In the genomic region with DNA sequence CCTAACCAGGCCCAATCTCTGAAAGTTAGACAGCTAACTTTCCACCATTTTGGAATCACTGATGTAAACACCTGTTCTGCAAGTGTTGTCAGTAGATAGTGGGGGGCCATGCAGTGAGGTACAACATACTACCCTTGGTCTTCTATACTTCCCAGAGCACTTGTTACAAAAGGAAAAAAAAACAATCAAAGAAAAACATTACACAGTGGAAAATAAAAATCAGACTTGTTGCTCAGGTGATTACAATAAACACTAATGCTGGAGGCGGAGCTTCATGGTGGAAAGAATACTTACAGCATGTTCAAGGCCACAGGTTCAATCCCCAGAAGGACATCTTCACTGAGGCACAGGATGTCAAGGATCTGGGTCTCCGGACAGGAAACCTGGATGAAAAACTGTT, we compare ENCODE assay signal across 17 mouse cellular contexts. TPM values are rescaled to one million over a fixed set of nuclear protein-coding genes. Genes with fewer than 3 reads are reported as not detected.
DNase-seq lines count a peak whose midpoint lies in the region; ATAC-seq and TF ChIP-seq lines count a peak whose summit lies in the region.
"Had no signal": no experiment of that assay in that cellular context is flagged by ENCODE, and none has a peak within 500 bp of the region (broad histone marks: within the 10 kb centered on the region; RNA-seq: fewer than 3 reads in every experiment).

No protein-coding gene starts in this region.

- H3K36me3 ChIP-seq in heart, embryonic 15.5 days = peaks cover 17% of the 10 kb centered on the region; the same call in 1 of the 2 replicates
- H3K36me3 ChIP-seq in CH12.LX (replicated peaks in 1 of 2; ENCODE audit: control insufficient read depth in 1 of 2, insufficient read depth in 1 of 2, low read length in 1 of 2) = peaks cover 32 to 48% of the 10 kb centered on the region in 2 experiments
- peaks cover 56% of the 10 kb centered on the region for H3K36me3 ChIP-seq in liver, embryonic 13.5 days

- H3K4me3 ChIP-seq in heart, embryonic 15.5 days = no peak overlapping the region
- no peak overlapping the region for H3K4me3 ChIP-seq in CH12.LX (replicated peaks in 1 of 3; ENCODE audit: low read depth in 2 of 3, low read length in 2 of 3, poor library complexity in 1 of 3)
- no peak overlapping the region for H3K4me3 ChIP-seq in liver, embryonic 13.5 days (replicated peaks)
- H3K4me3 ChIP-seq: forebrain, embryonic 10.5 days; limb, embryonic 12.5 days; midbrain, embryonic 10.5 days; neural tube, embryonic 12.5 days had no signal

- no peak for TF ChIP-seq RAD21 in CH12.LX (IDR thresholded peaks at IDR 0.05; ENCODE audit: low read depth, low read length)

- H3K4me1 ChIP-seq in heart, embryonic 15.5 days (replicated peaks) = peaks cover 52% of the 10 kb centered on the region
- H3K4me1 ChIP-seq in CH12.LX (ENCODE audit: control insufficient read depth in 1 of 2, insufficient read depth in 2 of 2) = peaks cover 27 to 84% of the 10 kb centered on the region in 2 experiments
- peaks cover 98% of the 10 kb centered on the region for H3K4me1 ChIP-seq in liver, embryonic 13.5 days (replicated peaks)

- no peak for TF ChIP-seq POLR2A in CH12.LX (IDR thresholded peaks at IDR 0.05; ENCODE audit: low read depth, low read length)

- dilution Hi-C loops in CH12.LX (cut with MboI; ENCODE audit: extremely low pct_ligation_motif_present, extremely low pct_unique_long_range_greater_than_20kb, low sequenced_read_pairs) = no loop called here

- in situ Hi-C loops in CH12.LX (cut with MboI; ENCODE audit: low pct_ligation_motif_present, low pct_unique_long_range_greater_than_20kb, low sequenced_read_pairs) = no loop called here

- no peak for TF ChIP-seq EP300 in CH12.LX (IDR thresholded peaks at IDR 0.05; ENCODE audit: low read length)

- no peak overlapping the region for H3K9ac ChIP-seq in heart, embryonic 15.5 days
- H3K9ac ChIP-seq in CH12.LX (ENCODE audit: insufficient read depth, low read depth) = no peak overlapping the region
- peak overlapping the region; percentile 80; the same call in 1 of the 2 replicates for H3K9ac ChIP-seq in liver, embryonic 13.5 days
- H3K9ac ChIP-seq: hindbrain, embryonic 14.5 days; limb, embryonic 12.5 days; neural tube, embryonic 12.5 days had no signal

- TF ChIP-seq CTCF in CH12.LX (conservative IDR thresholded peaks at IDR 0.05 in 1 of 2, IDR thresholded peaks at IDR 0.05 in 1 of 2; ENCODE audit: low read depth in 2 of 2, low read length in 2 of 2) = no peak

- WGBS in heart, embryonic 15.5 days = 93% methylated on average over 2 of the region's 2 CpGs
- WGBS in liver, embryonic 13.5 days (ENCODE audit: insufficient replicate concordance) = 90% methylated on average over 2 of the region's 2 CpGs

- no peak overlapping the region for H3K4me2 ChIP-seq in heart, embryonic 15.5 days
- H3K4me2 ChIP-seq in CH12.LX (ENCODE audit: insufficient read depth, low read depth, poor library complexity, severe bottlenecking) = no peak overlapping the region
- H3K4me2 ChIP-seq in liver, embryonic 13.5 days = no peak overlapping the region
- H3K4me2 ChIP-seq: hindbrain, embryonic 14.5 days; limb, embryonic 12.5 days; neural tube, embryonic 12.5 days had no signal

- 0 out of 2 replicates have a peak overlapping the region, but pooled peaks have one; percentile 92 for H3K27ac ChIP-seq in heart, embryonic 15.5 days
- H3K27ac ChIP-seq in CH12.LX (ENCODE audit: insufficient read depth, low read depth) = peak overlapping the region; percentile 93; the same call in 1 of the 2 replicates
- peak overlapping the region; percentile 99 for H3K27ac ChIP-seq in liver, embryonic 13.5 days
- H3K27ac ChIP-seq: forebrain, embryonic 10.5 days; hindbrain, embryonic 14.5 days; limb, embryonic 12.5 days; midbrain, embryonic 10.5 days; neural tube, embryonic 12.5 days had no signal

- no peak for ATAC-seq in heart, embryonic 15.5 days (replicated peaks; ENCODE audit: insufficient number of reproducible peaks, insufficient read depth, low FRiP score, low read depth)
- ATAC-seq in liver, embryonic 13.5 days (ENCODE audit: low read depth) = no peak
- ATAC-seq in megakaryocyte progenitor cell, adult 5-6 weeks (replicated peaks; ENCODE audit: poor library complexity) = no peak
- ATAC-seq: intestine, embryonic 16.5 days had no signal

- no peaks in the 10 kb centered on the region for H3K79me2 ChIP-seq in CH12.LX (replicated peaks; ENCODE audit: control insufficient read depth, extremely low read depth, insufficient read depth, poor library complexity, severe bottlenecking)

- no peaks in the 10 kb centered on the region for H3K9me3 ChIP-seq in heart, embryonic 15.5 days (replicated peaks)
- no peaks in the 10 kb centered on the region for H3K9me3 ChIP-seq in CH12.LX (replicated peaks; ENCODE audit: low read length)
- no peaks in the 10 kb centered on the region for H3K9me3 ChIP-seq in liver, embryonic 13.5 days (replicated peaks)
- H3K9me3 ChIP-seq: forebrain, embryonic 10.5 days; limb, embryonic 12.5 days; midbrain, embryonic 10.5 days; neural tube, embryonic 12.5 days had no signal

- no peak for DNase-seq in heart, adult 18-20 months
- peak; percentile 72 for DNase-seq in CD4-positive helper T cell, adult 2 months (ENCODE audit: low read depth, low spot score)
- DNase-seq in CH12.LX (ENCODE audit: extremely low read depth) = no peak
- no peak for DNase-seq in liver, embryonic 13.5 days
- DNase-seq in cerebellum, adult 11 months = no peak
- DNase-seq: cerebellum, adult 8-10 months; gastrocnemius, postnatal 25 days; lung, postnatal 10 days had no signal

- H3K27me3 ChIP-seq in heart, embryonic 15.5 days = no peaks in the 10 kb centered on the region
- H3K27me3 ChIP-seq in CH12.LX (replicated peaks) = no peaks in the 10 kb centered on the region
- H3K27me3 ChIP-seq in liver, embryonic 13.5 days = no peaks in the 10 kb centered on the region
- H3K27me3 ChIP-seq: limb, embryonic 12.5 days; neural tube, embryonic 12.5 days had no signal

TF ChIP-seq in CH12.LX, 34 proteins besides CTCF, POLR2A, EP300 and RAD21:
- TF ChIP-seq MAX (IDR thresholded peaks at IDR 0.05; ENCODE audit: low read length) (no peak), ZNF384 (IDR thresholded peaks at IDR 0.05; ENCODE audit: low read depth, low read length) (no peak), NELFE (IDR thresholded peaks at IDR 0.05; ENCODE audit: low read depth, low read length) (no peak)

RNA-seq across cellular contexts. Expression of a gene that starts 27.1 kb away (rescaled TPM):
- polyA plus RNA-seq in heart, embryonic 15.5 days (2015; fragmentation: Nextera tagmentation; extraction: Ambion mirVana) = 9.8 and 14.8 TPM in 2 replicates
- total RNA-seq in heart, adult 18-20 months (2021) = 1 to 10 TPM; 8.8 to 9.3 TPM
- total RNA-seq in CH12.LX (2012; rRNA removed) (13.9 and 16.8 TPM in 2 replicates), CH12.LX (2014; rRNA removed) (7.2 and 7.9 TPM in 2 replicates)
- 33.8 and 37.1 TPM in 2 replicates for polyA plus RNA-seq in CH12.LX (2012; ENCODE audit: insufficient read length, low read depth)
- polyA plus RNA-seq in liver, embryonic 13.5 days (2015; fragmentation: Nextera tagmentation; extraction: Ambion mirVana) = 24.2 and 31.6 TPM in 2 replicates
- 17.9 and 19.0 TPM in 2 replicates for total RNA-seq in megakaryocyte progenitor cell, adult 5-6 weeks (2015)
- total RNA-seq in megakaryocyte progenitor cell, adult 5-6 weeks (2017) = 12.8 and 15.3 TPM in 2 replicates

RNA-seq across cellular contexts. Expression of a gene that starts 32.7 kb away (rescaled TPM):
- not detected in 2 replicates for polyA plus RNA-seq in heart, embryonic 15.5 days (2015; fragmentation: Nextera tagmentation; extraction: Ambion mirVana)
- not detected for total RNA-seq in heart, adult 18-20 months (2021)
- total RNA-seq in CH12.LX (2012; rRNA removed) (not detected in 2 replicates), CH12.LX (2014; rRNA removed) (not detected in 2 replicates)
- polyA plus RNA-seq in CH12.LX (2012; ENCODE audit: insufficient read length, low read depth) = not detected in 2 replicates
- polyA plus RNA-seq in liver, embryonic 13.5 days (2015; fragmentation: Nextera tagmentation; extraction: Ambion mirVana) = not detected in 2 replicates
- not detected in 2 replicates for total RNA-seq in megakaryocyte progenitor cell, adult 5-6 weeks (2015)
- not detected in 2 replicates for total RNA-seq in megakaryocyte progenitor cell, adult 5-6 weeks (2017)
- total RNA-seq: gastrocnemius, postnatal 25 days had no signal
- polyA plus RNA-seq: embryonic facial prominence, embryonic 14.5 days; forebrain, embryonic 10.5 days; intestine, embryonic 16.5 days; limb, embryonic 12.5 days; midbrain, embryonic 10.5 days had no signal

RNA-seq across cellular contexts. Expression of a gene that starts 34.2 kb away (rescaled TPM):
- 9.8 and 12.8 TPM in 2 replicates for polyA plus RNA-seq in heart, embryonic 15.5 days (2015; fragmentation: Nextera tagmentation; extraction: Ambion mirVana)
- total RNA-seq in heart, adult 18-20 months (2021) = not detected
- 12.2 and 15.7 TPM in 2 replicates for total RNA-seq in CH12.LX (2012; rRNA removed)
- 11.2 and 13.3 TPM in 2 replicates for total RNA-seq in CH12.LX (2014; rRNA removed)
- polyA plus RNA-seq in CH12.LX (2012; ENCODE audit: insufficient read length, low read depth) = 12.3 and 14.5 TPM in 2 replicates
- polyA plus RNA-seq in liver, embryonic 13.5 days (2015; fragmentation: Nextera tagmentation; extraction: Ambion mirVana) = 11.0 and 13.8 TPM in 2 replicates
- 8.1 and 8.4 TPM in 2 replicates for total RNA-seq in megakaryocyte progenitor cell, adult 5-6 weeks (2015)
- total RNA-seq in megakaryocyte progenitor cell, adult 5-6 weeks (2017) = 12.0 and 14.5 TPM in 2 replicates
- total RNA-seq: gastrocnemius, postnatal 25 days had no signal

Comparison
In these comparisons a context has a peak if more than half of its experiments do, and no peak if none do; other contexts are left out.
1. RNA of a gene that starts 34.2 kb away (total RNA-seq): 8.1 to 14.5 TPM in megakaryocyte progenitor cell, adult 5-6 weeks and 11.2 to 15.7 TPM in CH12.LX; not detected in heart, adult 18-20 months; every median in the first group is over 4 times any median in the second.
2. Peak in every context shown above with its lines, with median percentiles within 50 percentile points of each other: H3K27ac ChIP-seq.